Mouse (Mus musculus) myocyte (in vitro differentiated cells): Measurements from ENCODE around the gene Msantd1. TPM values are rescaled to one million over a fixed set of nuclear protein-coding genes. Genes with fewer than 3 reads are reported as not detected.

Source experiments
- H3K27me3 ChIP-seq: one replicate; pipeline ENCODE4 v1.6.1; 2011; ENCODE audit not compliant: control insufficient read depth, insufficient read depth, insufficient read length
- H3K36me3 ChIP-seq: one replicate; pipeline ENCODE4 v1.6.1; 2011; ENCODE audit not compliant: control insufficient read depth, insufficient read depth
- H3K4me2 ChIP-seq: one replicate; pipeline ENCODE4 v1.6.1; 2011; ENCODE audit warnings: low read depth, control low read depth
- H3K4me3 ChIP-seq: one replicate; pipeline ENCODE4 v1.5.1; 2011; ENCODE audit warnings: mild to moderate bottlenecking, control low read depth, moderate library complexity
- H3K79me2 ChIP-seq: one replicate; pipeline ENCODE4 v1.6.1; 2011; ENCODE audit not compliant: control insufficient read depth, insufficient read depth
- H3ac ChIP-seq: one replicate; pipeline ENCODE4 v1.6.1; 2011; ENCODE audit not compliant: control insufficient read depth, insufficient read length
- CEBPB ChIP-seq: IDR thresholded peaks from 2 replicates; pipeline ENCODE4 v1.6.1; 2011; ENCODE audit warnings: mild to moderate bottlenecking, moderate library complexity; ENCODE audit not compliant: poor library complexity, insufficient read depth, severe bottlenecking
- E2F4 ChIP-seq: IDR thresholded peaks from one replicate; pipeline ENCODE4 v1.6.1; 2011; ENCODE audit warnings: mild to moderate bottlenecking, control low read depth, moderate library complexity; ENCODE audit not compliant: insufficient read depth
- MAX ChIP-seq: IDR thresholded peaks from one replicate; pipeline ENCODE4 v1.6.1; 2011; ENCODE audit warnings: low read depth, mild to moderate bottlenecking, control low read depth
- MYOD1 ChIP-seq, 3 experiments: IDR thresholded peaks; one replicate each; pipeline ENCODE4 v1.6.1; 2011; ENCODE audit warnings: control low read depth in 2 of 3, low read depth in 2 of 3, mild to moderate bottlenecking in 2 of 3, moderate library complexity in 1 of 3; ENCODE audit not compliant: insufficient read length in 2 of 3, control insufficient read depth in 1 of 3
- MYOG ChIP-seq, 3 experiments: IDR thresholded peaks; one replicate each; pipeline ENCODE4 v1.6.1; 2011; ENCODE audit warnings: control low read depth in 2 of 3, low read depth in 2 of 3, mild to moderate bottlenecking in 2 of 3; ENCODE audit not compliant: insufficient read length in 2 of 3, control insufficient read depth in 1 of 3, insufficient read depth in 1 of 3
- POLR2A ChIP-seq: IDR thresholded peaks from one replicate; pipeline ENCODE4 v1.6.1; 2011; ENCODE audit warnings: low read depth, mild to moderate bottlenecking, control low read depth, moderate library complexity; ENCODE audit not compliant: insufficient read length
- POLR2AphosphoS2 ChIP-seq: IDR thresholded peaks from one replicate; pipeline ENCODE4 v1.6.1; 2011; ENCODE audit warnings: low read depth, control low read depth; ENCODE audit not compliant: insufficient read length
- REST ChIP-seq: IDR thresholded peaks from one replicate; pipeline ENCODE4 v1.6.1; 2011; ENCODE audit warnings: mild to moderate bottlenecking, control low read depth, moderate library complexity; ENCODE audit not compliant: insufficient read depth, insufficient read length
- SRF ChIP-seq: IDR thresholded peaks from one replicate; pipeline ENCODE4 v1.6.1; 2011; ENCODE audit warnings: low read depth; ENCODE audit not compliant: control insufficient read depth, insufficient read length
- TCF12 ChIP-seq: IDR thresholded peaks from one replicate; pipeline ENCODE4 v1.6.1; 2011; ENCODE audit warnings: mild to moderate bottlenecking, control low read depth; ENCODE audit not compliant: poor library complexity, insufficient read depth, severe bottlenecking
- TCF3 ChIP-seq: IDR thresholded peaks from one replicate; pipeline ENCODE4 v1.6.1; 2011; ENCODE audit warnings: low read depth, control low read depth; ENCODE audit not compliant: insufficient read length
- USF1 ChIP-seq: IDR thresholded peaks from one replicate; pipeline ENCODE4 v1.6.1; 2011; ENCODE audit warnings: low read depth, mild to moderate bottlenecking, control low read depth, moderate library complexity
- polyA plus RNA-seq: library from polyadenylated mRNA; unstranded; fragments of >200 nt; fragmentation: generic; extraction: Trizol; gene quantifications from one replicate; pipeline ENCODE4 v1.2.1, GENCODE M21; 2012; ENCODE audit warnings: missing spikeins

Msantd1 gene
- polyA plus RNA-seq, 1 experiment: not detected

GRCm38 (mm10) chr5:34968386-34968785 is 60.6 kb downstream of the Msantd1 start:
- no peak for TF ChIP-seq POLR2A
- no peak for TF ChIP-seq POLR2AphosphoS2
- no peak for TF ChIP-seq MAX
- no peak for TF ChIP-seq SRF
- TF ChIP-seq CEBPB: no peak
- no peak for TF ChIP-seq MYOD1 (IDR thresholded peaks at IDR 0.05; ENCODE audit: control insufficient read depth in 1 of 3, insufficient read length in 2 of 3, low read depth in 2 of 3)
- no peak for TF ChIP-seq USF1
- no peak for TF ChIP-seq E2F4
- TF ChIP-seq TCF12: no peak
- TF ChIP-seq MYOG (IDR thresholded peaks at IDR 0.05; ENCODE audit: control insufficient read depth in 1 of 3, insufficient read depth in 1 of 3, insufficient read length in 2 of 3, low read depth in 2 of 3): no peak
- no peak for TF ChIP-seq REST
- TF ChIP-seq TCF3: no peak
- Histone ChIP-seq H3K36me3 (no peaks in the 10 kb centered on the region), H3K4me2 (no peak overlapping the region), H3K4me3 (no peak overlapping the region), H3K79me2 (no peaks in the 10 kb centered on the region), H3K27me3 (no peaks in the 10 kb centered on the region), H3ac (no peak overlapping the region)

- peaks cover 9% of the 10 kb centered on the region for H3K36me3 ChIP-seq
Observed at GRCm38 (mm10) chr5:34972471-34972870, 64.7 kb downstream of the Msantd1 start.

More at GRCm38 (mm10) chr5:34972471-34972870, 64.7 kb downstream of the Msantd1 start:
- H3K4me2 ChIP-seq: no peak overlapping the region
- no peaks in the 10 kb centered on the region for H3K27me3 ChIP-seq
- no peak overlapping the region for H3K4me3 ChIP-seq
- no peak overlapping the region for H3ac ChIP-seq
- no peak for TF ChIP-seq TCF3
- no peak for TF ChIP-seq USF1
- TF ChIP-seq E2F4: no peak
- TF ChIP-seq POLR2A: no peak
- TF ChIP-seq MYOD1 (IDR thresholded peaks at IDR 0.05; ENCODE audit: control insufficient read depth in 1 of 3, insufficient read length in 2 of 3, low read depth in 2 of 3): no peak
- TF ChIP-seq MAX: no peak
- TF ChIP-seq MYOG (IDR thresholded peaks at IDR 0.05; ENCODE audit: control insufficient read depth in 1 of 3, insufficient read depth in 1 of 3, insufficient read length in 2 of 3, low read depth in 2 of 3): no peak
- no peak for TF ChIP-seq TCF12
- no peak for TF ChIP-seq SRF
- TF ChIP-seq POLR2AphosphoS2: no peak
- TF ChIP-seq CEBPB: no peak
- no peak for TF ChIP-seq REST
- H3K79me2 ChIP-seq: no peaks in the 10 kb centered on the region

Other genes starting within 250 kb of the Msantd1 start
- gene Nop14, start 247.9 kb upstream of the Msantd1 start, polyA plus RNA-seq: 30.4 TPM
- gene Grk4, start 247.6 kb upstream of the Msantd1 start, polyA plus RNA-seq: 0.34 TPM
- gene Htt, start 146.3 kb upstream of the Msantd1 start, polyA plus RNA-seq: 8.9 TPM
- 30.5 TPM for gene Rgs12, start 41.4 kb downstream of the Msantd1 start, polyA plus RNA-seq
- 0.26 TPM for gene Hgfac, start 133.5 kb downstream of the Msantd1 start, polyA plus RNA-seq
- gene Dok7, start 148.8 kb downstream of the Msantd1 start, polyA plus RNA-seq: 49.5 TPM
- gene Lrpap1, start 197.8 kb downstream of the Msantd1 start, polyA plus RNA-seq: 46.2 TPM